ENCODE assay signal across 25 mouse cellular contexts in the genomic region with DNA sequence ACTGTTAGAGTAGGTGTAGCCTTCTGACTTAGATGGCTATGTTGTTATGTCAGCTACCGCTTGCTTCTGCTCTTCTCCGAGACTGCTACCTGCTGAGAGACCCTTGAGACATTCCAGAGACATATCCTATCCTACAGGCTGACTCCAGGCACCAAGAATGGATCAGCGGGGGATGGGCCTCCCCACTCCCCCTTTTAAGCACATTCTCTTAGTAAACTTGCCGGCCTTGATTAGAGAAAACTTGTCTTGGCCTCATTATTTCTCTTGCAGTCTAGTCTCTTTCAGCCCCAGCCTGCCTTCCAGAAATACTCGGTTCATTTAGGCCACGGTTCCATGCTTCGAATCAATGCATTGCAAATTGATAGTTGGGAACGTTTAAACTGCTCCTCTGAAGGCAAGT.
"Had no signal": no experiment of that assay in that cellular context is flagged by ENCODE, and none has a peak within 500 bp of the region (broad histone marks: within the 10 kb centered on the region; RNA-seq: fewer than 3 reads in every experiment).

No protein-coding gene starts in this region.

- ATAC-seq: hindbrain, embryonic 16.5 days; inflammation-experienced regulatory T-cells, adult 6 months; intestine, embryonic 15.5 days; intestine, postnatal 0 days; liver, embryonic 12.5 days had no signal

- H3K9me3 ChIP-seq: heart, embryonic 13.5 days; heart, embryonic 15.5 days; hindbrain, embryonic 10.5 days; hindbrain, embryonic 12.5 days; intestine, embryonic 15.5 days; limb, embryonic 13.5 days; limb, embryonic 15.5 days; liver, embryonic 12.5 days had no signal

- H3K9ac ChIP-seq: heart, embryonic 13.5 days; heart, embryonic 15.5 days; hindbrain, embryonic 12.5 days; hindbrain, embryonic 14.5 days; intestine, embryonic 15.5 days; limb, embryonic 13.5 days; limb, embryonic 15.5 days; liver, embryonic 12.5 days; liver, embryonic 14.5 days had no signal

- H3K4me3 ChIP-seq: heart, adult 2 months; heart, embryonic 13.5 days; heart, embryonic 15.5 days; hindbrain, embryonic 10.5 days; hindbrain, embryonic 12.5 days; intestine, embryonic 15.5 days; layer of hippocampus, adult 2 months; limb, embryonic 13.5 days; limb, embryonic 15.5 days; liver, embryonic 12.5 days had no signal

- H3K4me2 ChIP-seq: heart, embryonic 11.5 days; heart, embryonic 13.5 days; heart, embryonic 15.5 days; hindbrain, embryonic 12.5 days; hindbrain, embryonic 14.5 days; intestine, embryonic 15.5 days; limb, embryonic 13.5 days; limb, embryonic 15.5 days; liver, embryonic 12.5 days had no signal

- H3K36me3 ChIP-seq: heart, embryonic 13.5 days; heart, embryonic 15.5 days; hindbrain, embryonic 10.5 days; hindbrain, embryonic 12.5 days; intestine, embryonic 15.5 days; limb, embryonic 13.5 days; limb, embryonic 15.5 days; liver, embryonic 12.5 days had no signal

- H3K27ac ChIP-seq: gastrocnemius, adult 2 months; heart, adult 2 months; heart, embryonic 13.5 days; heart, embryonic 15.5 days; hindbrain, embryonic 10.5 days; hindbrain, embryonic 12.5 days; hindbrain, embryonic 14.5 days; intestine, embryonic 15.5 days; layer of hippocampus, adult 2 months; limb, embryonic 13.5 days; limb, embryonic 15.5 days; liver, embryonic 12.5 days; liver, embryonic 14.5 days had no signal

- H3K4me1 ChIP-seq: liver, embryonic 12.5 days had no signal

- DNase-seq: gastrocnemius, adult 2 months; gastrocnemius, postnatal 10 days; heart, adult 2 months; kidney, adult 18-20 months; kidney, adult 8-10 months; kidney, postnatal 10 days; kidney, postnatal 25 days; kidney, postnatal 4 days; layer of hippocampus, postnatal 36 days; left cerebral cortex, postnatal 4 days had no signal
